In the genomic region with DNA sequence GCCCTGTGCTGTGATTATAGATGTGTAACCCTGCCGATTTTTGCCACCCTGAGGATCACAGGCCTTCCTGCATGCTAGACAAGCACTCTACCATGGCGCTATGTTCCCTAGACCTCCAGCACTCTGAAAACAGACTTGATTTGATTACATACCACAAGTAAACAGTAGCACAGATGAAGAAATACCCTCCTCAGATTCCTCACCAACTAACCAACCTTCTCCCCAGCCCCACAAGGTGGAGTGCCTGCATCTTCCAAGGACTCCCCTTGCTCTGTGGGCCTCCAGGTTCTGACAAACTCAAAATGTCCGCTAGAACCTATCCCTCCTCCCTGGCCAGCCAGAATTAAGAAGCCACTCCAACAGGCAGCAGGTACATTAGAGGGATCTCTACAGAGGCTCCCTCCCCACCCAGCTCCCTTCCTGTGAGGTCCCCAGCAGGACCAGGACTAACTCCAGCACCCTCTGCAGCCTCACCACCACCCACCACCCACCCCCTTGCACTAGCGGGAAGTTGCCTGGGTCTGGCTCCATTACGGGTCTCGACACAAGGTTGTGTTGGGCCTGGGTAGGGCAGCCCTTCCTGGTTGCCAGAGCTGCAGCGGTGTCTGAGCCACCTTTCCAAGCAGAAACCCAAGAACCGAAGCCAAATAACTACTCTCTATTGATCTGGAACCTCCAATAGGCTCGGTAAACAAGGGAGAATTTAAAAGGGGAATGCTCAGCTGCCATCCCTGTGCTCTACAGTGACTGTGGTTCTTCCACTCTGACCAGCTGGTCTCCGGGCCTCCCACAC, we compare ENCODE assay signal across 8 mouse cellular contexts. TPM values are rescaled to one million over a fixed set of nuclear protein-coding genes. Genes with fewer than 3 reads are reported as not detected.
DNase-seq lines count a peak whose midpoint lies in the region; ATAC-seq lines count a peak whose summit lies in the region.

No protein-coding gene starts in this region.

- peak overlapping the region; percentile 74 for H3K4me2 ChIP-seq in midbrain, embryonic 12.5 days (replicated peaks)

- 15% methylated on average over 10 of the region's 10 CpGs for WGBS in midbrain, embryonic 12.5 days

- H3K9ac ChIP-seq in midbrain, embryonic 12.5 days (replicated peaks): peak overlapping the region; percentile 70

- intact Hi-C loops in gastrocnemius, postnatal 36 days (cut with DNase I): loop anchor here (2.0 to 5.0 kb wide), 2 partner anchors 45 to 95 kb away; a partner anchor contains a TSS
- intact Hi-C loops in left cerebral cortex, postnatal 14 days (cut with DNase I): loop anchor here (10.0 kb wide), 1 partner anchor 503 kb away; a partner anchor contains a TSS

- peak; percentile 25 for ATAC-seq in inflammation-experienced regulatory T-cells, adult 6 months
- peak; percentile 20; the same call in 1 of the 2 replicates for ATAC-seq in midbrain, embryonic 12.5 days (ENCODE audit: low FRiP score, low read depth)

- H3K9me3 ChIP-seq in midbrain, embryonic 12.5 days: no peaks in the 10 kb centered on the region

- peaks cover 23% of the 10 kb centered on the region for H3K4me1 ChIP-seq in midbrain, embryonic 12.5 days

- DNase-seq in gastrocnemius, postnatal 10 days: peak; percentile 26
- DNase-seq in gastrocnemius, postnatal 36 days: no peak
- peak; percentile 63 for DNase-seq in CD4-positive helper T cell, adult 2 months (ENCODE audit: low read depth, low spot score)
- DNase-seq in embryo, embryonic 10.5 days (ENCODE audit: low spot score): peak; percentile 37
- no peak for DNase-seq in Muller cell, postnatal 12 days (ENCODE audit: inconsistent ontology term)
- no peak for DNase-seq in left cerebral cortex, postnatal 14 days (ENCODE audit: low spot score in 2 of 2)

- no peaks in the 10 kb centered on the region for H3K36me3 ChIP-seq in midbrain, embryonic 12.5 days

- peak overlapping the region; percentile 49 for H3K4me3 ChIP-seq in midbrain, embryonic 12.5 days

- peak overlapping the region; percentile 73 for H3K27ac ChIP-seq in midbrain, embryonic 12.5 days (replicated peaks)

- peaks cover 4% of the 10 kb centered on the region; the same call in 1 of the 2 replicates for H3K27me3 ChIP-seq in midbrain, embryonic 12.5 days

RNA-seq across cellular contexts. Expression of a gene that starts 41.9 kb away (rescaled TPM):
- 10 to 100 TPM; 22.0 to 27.7 TPM for total RNA-seq in gastrocnemius, postnatal 10 days (2021)
- total RNA-seq in gastrocnemius, postnatal 36 days (2021): 10 to 100 TPM; 10.5 to 11.4 TPM
- 10 to 100 TPM; 10.9 to 14.4 (median 14.0) TPM for polyA plus RNA-seq in inflammation-experienced regulatory T-cells, adult 6 months (2017; shearing (Covaris generic))
- 27.4 and 29.3 TPM in 2 replicates for polyA plus RNA-seq in midbrain, embryonic 12.5 days (2016; fragmentation: Nextera tagmentation; extraction: Ambion mirVana)
- 10 to 100 TPM; 29.0 to 30.2 TPM for total RNA-seq in left cerebral cortex, postnatal 14 days (2021)

RNA-seq across cellular contexts. Expression of a gene that starts 46.0 kb away (rescaled TPM):
- total RNA-seq in gastrocnemius, postnatal 10 days (2021): 100 to 1,000 TPM; 573 to 601 TPM
- total RNA-seq in gastrocnemius, postnatal 36 days (2021): 100 to 1,000 TPM; 303 to 358 TPM
- polyA plus RNA-seq in inflammation-experienced regulatory T-cells, adult 6 months (2017; shearing (Covaris generic)): 100 to 1,000 TPM; 553 to 843 (median 762) TPM
- polyA plus RNA-seq in midbrain, embryonic 12.5 days (2016; fragmentation: Nextera tagmentation; extraction: Ambion mirVana): 3,369 and 3,552 TPM in 2 replicates
- total RNA-seq in left cerebral cortex, postnatal 14 days (2021): 100 to 1,000 TPM; 361 to 401 TPM

Comparison
In these comparisons a context has a peak if more than half of its experiments do, and no peak if none do; other contexts are left out.
1. DNase-seq: peak in gastrocnemius, postnatal 10 days (single experiment), CD4-positive helper T cell, adult 2 months (single experiment) and embryo, embryonic 10.5 days (single experiment); none in gastrocnemius, postnatal 36 days (0 of 2), Muller cell, postnatal 12 days (single experiment) and left cerebral cortex, postnatal 14 days (0 of 2).